Mouse (Mus musculus): ENCODE results near the gene Tlk1. TPM values are rescaled to one million over a fixed set of nuclear protein-coding genes. Genes with fewer than 3 reads are reported as not detected.

Tlk1 gene
- total and polyA plus RNA-seq, 3 experiments, result 6.9 to 31.3 (median 26.0) TPM

- no peak for TF ChIP-seq POLR2A (IDR thresholded peaks at IDR 0.05; ENCODE audit: insufficient read depth, low read depth, low read length)
- peak; percentile 74 for TF ChIP-seq CTCF (IDR thresholded peaks at IDR 0.05)
- TF ChIP-seq EP300 (IDR thresholded peaks at IDR 0.05; ENCODE audit: insufficient read depth, low read depth, low read length), result no peak
- intact Hi-C loops (cut with DNase I), result loop anchor here (1.0 to 10.0 kb wide), 4 partner anchors 45 to 561 kb away; partner anchors contain the start of gene Hat1
- DNase-seq, result no peak
- Histone ChIP-seq H3K79me2 (replicated peaks; ENCODE audit: control insufficient read depth, insufficient read depth, low read length) (no peaks in the 10 kb centered on the region; the same call in 1 of the 2 replicates), H3K4me3 (peak overlapping the region; percentile 83), H3K27me3 (ENCODE audit: control insufficient read depth, insufficient read depth, low read length) (no peaks in the 10 kb centered on the region), H3K36me3 (ENCODE audit: control insufficient read depth, insufficient read depth, low read length) (peaks cover 3% of the 10 kb centered on the region; the same call in 1 of the 2 replicates), H3K9ac (ENCODE audit: low read depth, low read length) (peak overlapping the region; percentile 92), H3K27ac (peak overlapping the region; percentile 94), H3K4me1 (ENCODE audit: control insufficient read depth, insufficient read depth, low read length) (peaks cover 1% of the 10 kb centered on the region)
- 2% methylated on average over 27 of the region's 27 CpGs for WGBS
These were observed 1.4 kb downstream of the Tlk1 start for GRCm38 (mm10) chr2:70823926-70824800.

- intact Hi-C loops (cut with DNase I), result loop anchor here (5.0 to 10.0 kb wide), 3 partner anchors 119 to 561 kb away; partner anchors contain the start of gene Hat1
- WGBS, result 17% methylated on average over 5 of the region's 5 CpGs
- no peaks in the 10 kb centered on the region; the same call in 1 of the 2 replicates for H3K79me2 ChIP-seq (replicated peaks; ENCODE audit: control insufficient read depth, insufficient read depth, low read length)
- no peaks in the 10 kb centered on the region for H3K27me3 ChIP-seq (ENCODE audit: control insufficient read depth, insufficient read depth, low read length)
- peaks cover 1% of the 10 kb centered on the region for H3K4me1 ChIP-seq (ENCODE audit: control insufficient read depth, insufficient read depth, low read length)
- no peak for DNase-seq
- H3K9ac ChIP-seq (ENCODE audit: low read depth, low read length), result no peak overlapping the region
- peak overlapping the region; percentile 83 for H3K4me3 ChIP-seq
- TF ChIP-seq POLR2A (IDR thresholded peaks at IDR 0.05; ENCODE audit: insufficient read depth, low read depth, low read length) (no peak), EP300 (IDR thresholded peaks at IDR 0.05; ENCODE audit: insufficient read depth, low read depth, low read length) (no peak), CTCF (IDR thresholded peaks at IDR 0.05) (no peak)
- peaks cover 3% of the 10 kb centered on the region; the same call in 1 of the 2 replicates for H3K36me3 ChIP-seq (ENCODE audit: control insufficient read depth, insufficient read depth, low read length)
- H3K27ac ChIP-seq, result no peak overlapping the region
These were observed 2.1 kb downstream of the Tlk1 start for GRCm38 (mm10) chr2:70823434-70823833.

- intact Hi-C loops (cut with DNase I), result no loop called here
- Histone ChIP-seq H3K27ac (no peak overlapping the region), H3K9ac (ENCODE audit: low read depth, low read length) (no peak overlapping the region), H3K79me2 (replicated peaks; ENCODE audit: control insufficient read depth, insufficient read depth, low read length) (peaks cover 2% of the 10 kb centered on the region), H3K36me3 (ENCODE audit: control insufficient read depth, insufficient read depth, low read length) (peaks cover 4% of the 10 kb centered on the region; the same call in 1 of the 2 replicates), H3K4me3 (no peak overlapping the region), H3K4me1 (ENCODE audit: control insufficient read depth, insufficient read depth, low read length) (peaks cover 4% of the 10 kb centered on the region), H3K27me3 (ENCODE audit: control insufficient read depth, insufficient read depth, low read length) (no peaks in the 10 kb centered on the region)
- 66% methylated on average over 3 of the region's 3 CpGs for WGBS
- TF ChIP-seq POLR2A (IDR thresholded peaks at IDR 0.05; ENCODE audit: insufficient read depth, low read depth, low read length), result no peak
- no peak for TF ChIP-seq CTCF (IDR thresholded peaks at IDR 0.05)
- no peak for TF ChIP-seq EP300 (IDR thresholded peaks at IDR 0.05; ENCODE audit: insufficient read depth, low read depth, low read length)
- no peak for DNase-seq
These were observed 8.6 kb downstream of the Tlk1 start for GRCm38 (mm10) chr2:70816939-70817338.

- H3K27me3 ChIP-seq (ENCODE audit: control insufficient read depth, insufficient read depth, low read length), result no peaks in the 10 kb centered on the region
- TF ChIP-seq EP300 (IDR thresholded peaks at IDR 0.05; ENCODE audit: insufficient read depth, low read depth, low read length) (no peak), POLR2A (IDR thresholded peaks at IDR 0.05; ENCODE audit: insufficient read depth, low read depth, low read length) (no peak), CTCF (IDR thresholded peaks at IDR 0.05) (no peak)
- peaks cover 2% of the 10 kb centered on the region for H3K79me2 ChIP-seq (replicated peaks; ENCODE audit: control insufficient read depth, insufficient read depth, low read length)
- H3K27ac ChIP-seq, result no peak overlapping the region
- WGBS, result 51% methylated on average over 2 of the region's 2 CpGs
- H3K4me3 ChIP-seq, result no peak overlapping the region
- intact Hi-C loops (cut with DNase I), result no loop called here
- DNase-seq, result no peak
- H3K9ac ChIP-seq (ENCODE audit: low read depth, low read length), result no peak overlapping the region
- H3K4me1 ChIP-seq (ENCODE audit: control insufficient read depth, insufficient read depth, low read length), result peaks cover 5% of the 10 kb centered on the region
- H3K36me3 ChIP-seq (ENCODE audit: control insufficient read depth, insufficient read depth, low read length), result peaks cover 5% of the 10 kb centered on the region
These were observed 9.5 kb downstream of the Tlk1 start for GRCm38 (mm10) chr2:70816016-70816415.

- intact Hi-C loops (cut with DNase I), result no loop called here
- TF ChIP-seq EP300 (IDR thresholded peaks at IDR 0.05; ENCODE audit: insufficient read depth, low read depth, low read length), result no peak
- TF ChIP-seq POLR2A (IDR thresholded peaks at IDR 0.05; ENCODE audit: insufficient read depth, low read depth, low read length), result no peak
- no peak for TF ChIP-seq CTCF (IDR thresholded peaks at IDR 0.05)
- no peaks in the 10 kb centered on the region for H3K27me3 ChIP-seq (ENCODE audit: control insufficient read depth, insufficient read depth, low read length)
- DNase-seq, result no peak
- H3K36me3 ChIP-seq (ENCODE audit: control insufficient read depth, insufficient read depth, low read length), result peaks cover 7% of the 10 kb centered on the region
- no peak overlapping the region for H3K27ac ChIP-seq
- H3K4me1 ChIP-seq (ENCODE audit: control insufficient read depth, insufficient read depth, low read length), result peaks cover 8% of the 10 kb centered on the region
- H3K4me3 ChIP-seq, result no peak overlapping the region
- no peak overlapping the region for H3K9ac ChIP-seq (ENCODE audit: low read depth, low read length)
- WGBS, result 69% methylated on average over 4 of the region's 4 CpGs
- H3K79me2 ChIP-seq (replicated peaks; ENCODE audit: control insufficient read depth, insufficient read depth, low read length), result peaks cover 6% of the 10 kb centered on the region
These were observed 11.9 kb downstream of the Tlk1 start for GRCm38 (mm10) chr2:70813608-70814007.

- H3K79me2 ChIP-seq (replicated peaks; ENCODE audit: control insufficient read depth, insufficient read depth, low read length), result peaks cover 7% of the 10 kb centered on the region
- H3K36me3 ChIP-seq (ENCODE audit: control insufficient read depth, insufficient read depth, low read length), result peaks cover 9% of the 10 kb centered on the region
- TF ChIP-seq EP300 (IDR thresholded peaks at IDR 0.05; ENCODE audit: insufficient read depth, low read depth, low read length), result no peak
- no peak for TF ChIP-seq CTCF (IDR thresholded peaks at IDR 0.05)
- no peak for TF ChIP-seq POLR2A (IDR thresholded peaks at IDR 0.05; ENCODE audit: insufficient read depth, low read depth, low read length)
- no peaks in the 10 kb centered on the region for H3K27me3 ChIP-seq (ENCODE audit: control insufficient read depth, insufficient read depth, low read length)
- no peak overlapping the region for H3K4me3 ChIP-seq
- H3K27ac ChIP-seq, result no peak overlapping the region
- no peak for DNase-seq
- WGBS, result 56% methylated on average over 3 of the region's 3 CpGs
- no peak overlapping the region for H3K9ac ChIP-seq (ENCODE audit: low read depth, low read length)
- intact Hi-C loops (cut with DNase I), result no loop called here
- peaks cover 9% of the 10 kb centered on the region for H3K4me1 ChIP-seq (ENCODE audit: control insufficient read depth, insufficient read depth, low read length)
These were observed 14.1 kb downstream of the Tlk1 start for GRCm38 (mm10) chr2:70811476-70811875.
